Mouse (Mus musculus) lung, adult 2 months (tissue): Measurements from ENCODE around the gene Slc41a2. TPM values are rescaled to one million over a fixed set of nuclear protein-coding genes. Genes with fewer than 3 reads are reported as not detected.
"Not testable (repeated sequence)": the region's sequence is repeated elsewhere in the genome, so short reads cannot be mapped to it uniquely, and the experiment has no call there.

Experiments used
- DNase-seq: peaks from one replicate; pipeline ENCODE4 v3.0.0; 2022
- H3K4me1 ChIP-seq: fragments of 200-500 bp; 2 replicates; pipeline ENCODE4 v1.6.1; 2011; ENCODE audit warnings: low read length; ENCODE audit not compliant: control insufficient read depth, insufficient read depth
- H3K4me3 ChIP-seq: fragments of 200-500 bp; replicated peaks from 2 replicates; pipeline ENCODE3; 2011; ENCODE audit warnings: low read depth, mild to moderate bottlenecking, control low read depth, low read length; ENCODE audit errors: extremely low read depth
- CTCF ChIP-seq: fragments of 200-500 bp; IDR thresholded peaks from 2 replicates; pipeline ENCODE4 v1.5.1; 2011; ENCODE audit warnings: mild to moderate bottlenecking, low read length, control low read depth; ENCODE audit not compliant: insufficient read depth
- POLR2A ChIP-seq: fragments of 200-500 bp; IDR thresholded peaks from 2 replicates; pipeline ENCODE4 v1.6.1; 2011; ENCODE audit warnings: low read depth, mild to moderate bottlenecking, control low read depth, low read length, borderline replicate concordance; ENCODE audit errors: extremely low read depth
- WGBS: fragments of 180-500 bp; shearing (Covaris S2); methylation state at CpG from one replicate; pipeline ENCODE4 v1.1.7; 2018; 5-methylcytosine and 5-hydroxymethylcytosine counted together
- polyA plus RNA-seq: library from polyadenylated mRNA; depleted of rRNA; stranded (reverse); fragments of >200 nt; gene quantifications from 2 replicates; pipeline ENCODE4 v1.2.3, GENCODE M21; 2012

Gene Slc41a2
- polyA plus RNA-seq, 1 experiment = 4.0 TPM

DNA sequence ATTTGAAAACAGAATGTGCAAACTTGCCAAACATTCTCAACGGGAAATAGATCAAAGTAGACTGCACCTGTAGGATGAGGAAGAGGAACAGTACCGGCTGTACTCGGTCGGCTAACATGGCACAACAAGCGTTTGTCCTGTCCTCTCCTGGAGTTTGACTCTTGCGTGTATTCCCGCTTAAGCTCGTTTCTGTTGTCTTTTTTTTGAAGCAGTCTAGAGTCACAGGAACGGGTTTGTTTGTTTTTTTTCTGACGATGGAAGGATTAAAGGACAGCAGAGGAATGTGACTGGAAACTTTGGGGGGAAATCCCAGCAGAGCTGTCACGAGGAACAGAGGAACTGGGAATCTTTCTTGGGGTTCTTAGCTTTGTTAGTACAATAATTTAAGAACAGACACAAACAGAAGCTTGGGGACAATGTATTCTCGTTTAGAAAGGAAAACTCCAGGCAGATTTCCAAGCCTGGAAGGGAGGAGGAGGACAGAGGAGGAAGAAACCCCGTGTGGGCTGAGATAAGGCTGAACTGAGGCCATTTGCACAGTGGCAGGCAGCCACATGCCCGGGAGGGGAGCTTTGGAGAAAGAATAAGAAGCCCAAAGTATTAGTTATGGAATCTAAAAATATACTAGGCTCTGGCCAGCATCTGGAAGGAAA is 16.1 kb upstream of the Slc41a2 start:
- H3K4me3 ChIP-seq = no peak overlapping the region
- H3K4me1 ChIP-seq = no peaks in the 10 kb centered on the region; the same call in 1 of the 2 replicates
- no peak for DNase-seq
- TF ChIP-seq CTCF (no peak), POLR2A (no peak)
- 7% methylated on average over 14 of the region's 14 CpGs for WGBS

DNA sequence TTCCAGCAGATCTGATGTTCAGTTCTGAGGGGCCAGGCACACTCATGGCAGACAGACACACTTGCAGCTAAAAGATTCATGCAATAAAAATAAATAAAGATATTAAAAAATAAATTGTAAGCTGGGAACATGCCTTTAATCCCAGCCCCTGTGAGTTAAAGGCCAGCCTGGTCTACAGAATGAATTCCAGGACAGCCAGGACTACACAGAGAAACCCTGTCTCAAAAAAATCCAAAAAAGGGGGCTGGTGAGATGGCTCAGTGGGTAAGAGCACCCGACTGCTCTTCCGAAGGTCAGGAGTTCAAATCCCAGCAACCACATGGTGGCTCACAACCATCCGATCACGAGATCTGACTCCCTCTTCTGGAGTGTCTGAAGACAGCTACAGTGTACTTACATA is 14.1 kb upstream of the Slc41a2 start:
- not testable (repeated sequence) for H3K4me3 ChIP-seq, H3K4me1 ChIP-seq, DNase-seq
- WGBS = 84% methylated on average over 4 of the region's 4 CpGs

DNA sequence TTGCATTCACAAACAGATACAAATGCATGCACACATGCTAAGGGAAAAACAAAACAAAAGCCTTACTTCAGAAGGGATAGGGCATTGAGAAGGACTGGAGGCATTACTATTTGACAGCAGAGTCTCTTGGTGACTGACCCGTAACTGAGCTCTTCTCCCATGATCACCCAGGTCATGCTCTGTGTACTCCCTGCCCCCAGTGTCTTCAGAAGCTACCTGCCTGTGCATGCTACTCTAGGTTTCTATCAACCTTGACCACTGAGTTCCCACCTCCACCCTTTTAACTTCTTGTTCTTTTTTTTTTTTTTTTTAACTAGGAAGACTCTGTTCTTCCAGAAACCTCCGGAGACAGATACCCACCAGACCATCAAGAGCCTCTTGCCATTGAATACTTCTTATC is 13.0 kb upstream of the Slc41a2 start:
- no peak for DNase-seq
- no peak for TF ChIP-seq POLR2A
- TF ChIP-seq CTCF = no peak
- no peaks in the 10 kb centered on the region; the same call in 1 of the 2 replicates for H3K4me1 ChIP-seq
- 90% methylated on average over 2 of the region's 2 CpGs for WGBS
- no peak overlapping the region for H3K4me3 ChIP-seq

DNA sequence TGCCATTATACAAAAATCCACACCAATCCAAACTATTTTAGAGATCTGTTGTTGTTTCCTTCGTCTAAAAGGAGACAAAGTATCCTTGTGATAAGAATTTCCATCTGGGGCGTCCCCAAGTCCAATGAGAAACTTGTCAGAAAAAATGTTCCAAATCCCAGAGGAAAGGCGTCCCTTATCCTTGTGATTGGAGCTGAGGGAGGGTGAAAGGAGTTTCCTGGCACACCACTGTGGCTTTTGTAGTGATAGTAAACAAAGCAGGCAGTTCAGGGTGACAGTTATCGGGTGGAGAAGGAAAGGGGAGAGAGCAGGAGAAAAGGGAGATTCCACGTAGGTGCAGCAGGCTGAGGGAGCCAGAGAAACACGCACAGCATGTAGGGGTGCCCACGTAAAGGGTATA is 9.8 kb upstream of the Slc41a2 start:
- DNase-seq = no peak
- H3K4me3 ChIP-seq = no peak overlapping the region
- H3K4me1 ChIP-seq = no peaks in the 10 kb centered on the region
- TF ChIP-seq CTCF = no peak
- no peak for TF ChIP-seq POLR2A
- 23% methylated on average over 7 of the region's 7 CpGs for WGBS

DNA sequence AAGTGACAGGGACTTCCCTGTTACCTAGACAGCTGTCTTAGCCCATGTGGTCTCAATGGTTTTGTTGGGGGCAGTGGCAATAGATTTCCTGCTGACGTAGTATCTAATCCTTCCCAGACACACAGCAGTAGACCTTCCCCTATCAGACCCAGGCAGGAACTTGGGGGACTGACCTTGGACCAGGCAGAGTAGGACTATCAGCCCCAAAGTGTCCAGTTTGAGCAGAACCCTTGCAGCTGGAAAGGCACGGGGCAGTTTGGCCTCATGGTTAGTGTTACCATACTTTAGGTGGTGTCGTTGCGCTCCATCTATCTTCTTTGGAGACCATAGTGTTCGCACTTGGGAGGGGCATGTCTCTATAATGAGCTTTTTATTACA is 8.7 kb upstream of the Slc41a2 start:
- no peak overlapping the region for H3K4me3 ChIP-seq
- DNase-seq = no peak
- 89% methylated on average over 5 of the region's 5 CpGs for WGBS
- TF ChIP-seq POLR2A = no peak
- no peak for TF ChIP-seq CTCF
- H3K4me1 ChIP-seq = no peaks in the 10 kb centered on the region

DNA sequence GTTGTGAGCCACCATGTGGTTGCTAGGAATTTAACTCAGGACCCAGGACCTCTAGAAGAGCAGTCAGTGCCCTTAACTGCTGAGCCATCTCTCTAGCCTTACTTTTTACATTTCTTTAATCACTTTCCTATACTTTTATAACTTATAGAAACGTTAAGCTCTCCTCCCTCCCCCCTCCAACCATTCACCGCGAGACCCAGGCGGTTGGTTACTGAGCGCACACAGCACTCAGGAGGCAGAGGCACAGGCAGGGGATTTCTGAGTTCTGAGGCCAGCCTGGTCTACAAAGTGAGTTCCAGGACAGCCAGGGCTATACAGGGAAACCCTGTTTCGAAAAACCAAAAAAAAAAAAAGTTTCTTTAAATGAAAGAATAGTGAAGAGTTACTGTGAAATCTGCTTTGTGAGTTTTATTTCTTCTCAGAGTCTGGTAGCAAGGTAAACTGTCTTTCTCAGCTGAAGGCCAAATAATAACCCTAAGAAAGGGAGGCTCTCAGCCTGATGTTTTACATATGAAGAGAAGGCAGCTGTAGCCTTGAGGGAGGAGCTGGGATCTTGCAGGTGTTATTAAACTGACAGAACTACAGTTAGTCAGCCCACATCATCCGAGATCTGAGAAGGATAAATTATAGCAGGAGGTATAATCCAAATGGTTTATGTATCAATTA is 8.1 kb upstream of the Slc41a2 start:
- Histone ChIP-seq H3K4me1 (no peaks in the 10 kb centered on the region), H3K4me3 (no peak overlapping the region)
- TF ChIP-seq POLR2A (no peak), CTCF (no peak)
- DNase-seq = no peak
- 68% methylated on average over 7 of the region's 7 CpGs for WGBS

DNA sequence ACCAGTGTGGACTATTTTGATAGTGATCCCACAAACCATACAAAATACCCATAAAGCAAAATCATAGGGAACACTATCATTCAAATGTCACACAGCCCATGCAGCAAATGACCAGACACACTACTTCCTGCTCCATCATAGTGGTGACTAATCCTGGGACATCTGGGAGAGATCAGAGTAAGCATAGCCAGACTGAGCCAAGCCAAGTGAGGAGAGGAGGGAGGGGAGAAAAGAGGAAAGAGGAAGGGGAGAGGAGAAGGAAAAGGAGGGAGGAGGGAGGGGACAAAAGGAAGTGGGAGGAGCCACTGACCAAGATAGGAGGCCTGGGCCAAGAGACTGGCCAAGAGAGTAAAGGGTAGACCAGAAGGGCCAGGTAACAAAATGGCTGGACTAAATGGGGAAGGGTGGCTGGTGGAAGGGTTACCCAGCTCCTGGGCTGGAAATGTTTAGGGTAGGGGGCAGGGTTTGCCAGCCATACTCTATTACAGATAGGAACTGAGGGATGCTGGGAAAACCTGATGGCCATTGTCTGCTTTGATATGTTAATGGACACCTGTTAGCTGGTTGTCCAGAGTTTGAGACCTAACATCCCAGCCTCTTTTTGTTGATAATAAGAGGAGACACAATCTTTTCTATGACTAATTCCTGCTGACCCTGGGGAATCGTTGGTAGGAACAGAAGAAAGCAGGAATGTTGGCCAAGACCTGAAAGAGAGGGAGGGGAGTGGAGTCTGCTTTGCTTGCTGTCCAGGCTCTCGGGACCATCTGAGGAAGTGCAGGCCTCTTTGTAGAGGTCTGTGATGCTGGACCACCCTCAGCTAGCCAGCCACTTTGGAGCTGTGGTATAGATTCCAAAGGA is 6.4 kb upstream of the Slc41a2 start:
- Histone ChIP-seq H3K4me3 (no peak overlapping the region), H3K4me1 (no peaks in the 10 kb centered on the region)
- WGBS = 69% methylated on average over 2 of the region's 2 CpGs
- DNase-seq = no peak
- TF ChIP-seq POLR2A (no peak), CTCF (no peak)

DNA sequence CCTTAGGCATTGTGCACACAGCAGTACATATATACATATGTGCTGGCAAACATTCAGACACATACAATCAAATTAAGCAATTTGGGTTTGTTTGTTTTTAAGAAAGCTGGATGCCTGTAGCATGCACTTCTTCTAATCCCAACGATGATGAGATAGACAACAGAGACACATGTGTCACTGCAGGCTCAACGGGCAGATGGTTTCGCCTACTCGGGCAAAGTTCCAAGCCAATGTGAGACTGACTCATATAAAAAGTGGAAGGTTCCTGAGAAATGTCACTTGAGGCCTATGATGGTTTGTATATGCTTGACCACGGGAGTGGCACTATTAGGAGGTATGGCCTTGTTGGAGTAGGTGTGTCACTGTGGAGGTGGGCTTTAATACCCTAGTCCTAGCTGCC is 5.5 kb upstream of the Slc41a2 start:
- no peak for DNase-seq
- H3K4me1 ChIP-seq = no peaks in the 10 kb centered on the region
- H3K4me3 ChIP-seq = no peak overlapping the region
- TF ChIP-seq POLR2A (no peak), CTCF (no peak)
- WGBS = 62% methylated on average over 5 of the region's 5 CpGs

DNA sequence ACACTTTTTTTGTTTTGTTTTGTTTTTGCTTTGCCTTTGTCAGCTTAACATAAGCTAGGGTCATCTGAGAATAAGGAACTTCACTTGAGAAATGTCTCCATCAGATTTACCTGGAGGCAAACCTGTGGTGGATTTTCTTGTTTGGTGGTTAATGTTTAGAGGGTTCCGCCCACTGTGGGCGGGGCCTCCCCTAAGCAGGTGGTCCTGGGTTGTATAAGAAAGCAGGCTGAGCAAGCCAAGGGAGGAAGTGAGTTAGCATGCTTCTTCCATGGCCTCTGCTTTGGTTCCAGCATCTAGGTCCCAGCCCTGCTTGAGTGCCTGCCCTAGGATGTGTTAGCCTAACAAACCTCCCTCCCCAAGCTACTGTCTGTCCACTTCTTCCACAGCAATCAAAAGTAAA is 3.5 kb upstream of the Slc41a2 start:
- WGBS = 28% methylated on average over 2 of the region's 2 CpGs
- Histone ChIP-seq H3K4me3 (no peak overlapping the region), H3K4me1 (no peaks in the 10 kb centered on the region)
- TF ChIP-seq CTCF (no peak), POLR2A (no peak)
- no peak for DNase-seq
